Mouse (Mus musculus) fat pad, adult 2 months (tissue): ENCODE measurements around the gene Eno1.
"Not testable (repeated sequence)": the region's sequence is repeated elsewhere in the genome, so short reads cannot be mapped to it uniquely, and the experiment has no call there.

Experiments
- DNase-seq: peaks from one replicate; pipeline ENCODE4 v3.0.0-alpha.2; 2011; ENCODE audit warnings: low read depth, low spot score; ENCODE audit errors: extremely low read depth

The Eno1 gene

GRCm38 (mm10) chr4:150249731-150250270 is 13.3 kb downstream of the Eno1 start:
- no peak for DNase-seq

GRCm38 (mm10) chr4:150250549-150251422 is 14.3 kb downstream of the Eno1 start:
- DNase-seq = no peak

DNA sequence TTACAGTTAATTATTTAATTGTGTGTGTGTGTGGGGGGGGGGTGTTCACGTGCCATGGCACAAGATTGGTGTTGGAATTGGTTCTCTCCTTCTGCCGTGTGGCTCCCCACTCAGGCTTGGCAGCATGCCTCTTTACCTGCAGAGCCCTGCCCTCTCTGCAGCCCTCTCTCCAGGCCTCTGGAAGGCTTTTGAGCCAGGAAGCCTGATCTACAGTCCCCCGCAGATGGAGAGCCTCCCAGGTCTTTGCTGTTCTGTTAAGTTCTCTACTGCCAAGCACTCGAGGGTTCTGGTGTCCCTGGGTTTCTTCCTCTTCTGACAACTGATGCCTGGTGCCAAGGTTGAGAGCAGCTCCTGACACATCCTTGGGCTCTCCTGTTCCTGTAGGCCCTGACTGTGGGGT is 17.9 kb downstream of the Eno1 start:
- no peak for DNase-seq

DNA sequence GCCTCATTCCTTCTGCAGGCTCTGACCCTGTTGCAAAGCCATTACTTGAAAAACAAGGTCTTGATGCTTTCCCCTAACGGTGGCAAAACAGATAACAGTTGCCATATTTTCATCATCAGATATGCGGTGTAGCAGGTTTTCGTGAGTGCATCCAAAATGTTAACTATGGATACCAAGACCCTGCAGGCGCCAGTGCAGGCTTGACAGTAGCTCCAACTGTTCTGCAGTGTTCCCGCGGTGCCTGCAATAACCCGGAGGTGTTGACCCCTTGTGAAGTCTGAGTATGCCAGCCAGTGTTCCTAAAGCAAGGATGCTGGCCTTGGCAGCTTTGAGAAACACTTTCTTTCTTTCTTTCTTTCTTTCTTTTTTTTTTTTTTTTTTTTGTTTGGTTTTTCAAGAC is 18.7 kb downstream of the Eno1 start:
- no peak for DNase-seq

GRCm38 (mm10) chr4:150257252-150258204 is 21.0 kb downstream of the Eno1 start:
- DNase-seq = no peak

DNA sequence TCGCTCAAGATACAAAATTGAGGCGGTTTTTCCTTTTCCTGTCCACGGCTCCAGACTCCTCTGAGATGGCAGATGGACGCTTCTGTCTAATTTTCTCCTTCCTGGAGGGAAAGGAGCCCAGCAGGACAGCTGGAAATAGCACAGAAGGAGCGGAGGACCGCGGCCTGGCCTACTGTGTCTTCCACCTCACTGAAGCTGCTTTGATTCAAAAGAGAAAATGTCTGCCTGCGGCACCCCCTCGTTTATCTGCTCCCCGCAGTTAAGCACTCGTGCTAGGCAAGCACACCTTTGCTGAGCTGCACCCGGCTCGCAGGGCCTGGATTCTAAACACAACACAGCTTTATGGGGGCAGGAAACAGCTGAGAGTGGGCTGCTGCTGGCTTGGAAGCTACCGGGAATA is 21.9 kb downstream of the Eno1 start:
- no peak for DNase-seq

GRCm38 (mm10) chr4:150259577-150259976 is 23.1 kb downstream of the Eno1 start:
- no peak for DNase-seq

- DNase-seq = no peak
Measured at GRCm38 (mm10) chr4:150260111-150260510, 23.6 kb downstream of the Eno1 start.

DNA sequence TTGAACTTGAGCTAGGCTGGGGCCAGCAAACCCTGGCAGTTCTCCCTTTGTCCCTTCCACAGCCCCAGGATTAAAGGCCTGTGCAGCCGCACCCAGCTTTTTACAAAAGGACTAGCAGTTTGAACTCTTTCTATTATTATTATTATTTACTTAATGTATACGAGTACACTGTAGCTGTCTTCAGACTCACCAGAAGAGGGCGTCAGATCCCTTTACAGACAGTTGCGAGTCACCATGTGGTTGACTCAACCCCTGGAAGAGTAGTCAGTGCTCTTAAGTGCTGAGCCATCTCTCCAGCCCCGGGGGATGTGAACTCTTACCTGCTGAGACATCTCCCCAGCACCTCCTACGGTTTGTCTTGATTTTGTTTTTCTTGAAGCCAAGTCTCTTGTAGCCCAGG is 24.2 kb downstream of the Eno1 start:
- DNase-seq = peak; percentile 91

GRCm38 (mm10) chr4:150262301-150262700 is 25.8 kb downstream of the Eno1 start:
- DNase-seq = no peak

- DNase-seq = no peak
Measured at GRCm38 (mm10) chr4:150264903-150265302, 28.4 kb downstream of the Eno1 start.

GRCm38 (mm10) chr4:150265471-150265870 is 28.9 kb downstream of the Eno1 start:
- no peak for DNase-seq

GRCm38 (mm10) chr4:150266655-150267223 is 30.2 kb downstream of the Eno1 start:
- no peak for DNase-seq

DNA sequence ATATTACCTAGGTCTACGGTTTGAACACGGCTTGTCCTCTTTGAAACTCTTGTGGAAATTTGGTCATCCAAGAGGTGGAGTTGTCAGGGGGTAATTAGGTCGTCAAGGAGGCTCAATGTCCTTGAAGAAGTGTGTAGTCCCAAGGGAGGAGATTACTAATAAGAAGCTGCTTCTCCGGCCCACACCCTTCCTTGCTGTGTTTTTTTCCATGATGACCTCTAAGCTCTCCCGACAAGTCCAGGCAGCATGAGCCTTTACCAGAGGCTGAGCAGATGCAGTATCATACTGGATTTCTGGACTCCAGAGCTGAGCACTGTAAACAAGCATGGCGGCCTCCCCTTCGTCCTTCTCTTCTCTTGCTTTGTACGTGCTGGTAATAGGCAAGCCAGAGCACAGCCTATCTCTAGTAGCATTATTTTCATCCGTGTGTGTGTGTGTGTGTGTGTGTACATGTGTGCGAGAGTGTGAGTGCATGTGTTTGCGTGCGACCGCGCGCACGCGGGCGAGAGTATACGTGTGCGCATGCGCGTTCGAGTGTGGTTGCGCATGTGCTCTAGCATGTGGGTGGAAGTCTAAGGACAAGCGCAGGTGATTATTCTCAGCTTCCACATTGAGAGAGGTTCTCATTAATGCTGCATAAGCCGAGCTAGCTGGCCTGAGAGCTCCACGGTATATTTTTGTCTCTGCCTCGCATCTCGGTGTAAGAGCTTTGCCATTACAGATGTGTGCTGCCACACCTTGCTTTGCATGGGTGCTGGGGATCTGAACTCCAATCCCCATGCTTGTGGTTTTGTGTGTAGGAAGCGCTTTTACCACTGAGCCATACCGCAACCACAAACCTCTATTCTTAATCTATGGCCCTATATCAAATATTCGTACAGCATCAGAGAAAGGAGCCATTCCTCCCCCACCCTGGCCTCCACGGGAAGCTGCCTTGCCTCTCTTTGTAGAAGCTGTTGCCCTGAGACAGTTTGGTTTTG is 32.4 kb downstream of the Eno1 start:
- DNase-seq = no peak

DNA sequence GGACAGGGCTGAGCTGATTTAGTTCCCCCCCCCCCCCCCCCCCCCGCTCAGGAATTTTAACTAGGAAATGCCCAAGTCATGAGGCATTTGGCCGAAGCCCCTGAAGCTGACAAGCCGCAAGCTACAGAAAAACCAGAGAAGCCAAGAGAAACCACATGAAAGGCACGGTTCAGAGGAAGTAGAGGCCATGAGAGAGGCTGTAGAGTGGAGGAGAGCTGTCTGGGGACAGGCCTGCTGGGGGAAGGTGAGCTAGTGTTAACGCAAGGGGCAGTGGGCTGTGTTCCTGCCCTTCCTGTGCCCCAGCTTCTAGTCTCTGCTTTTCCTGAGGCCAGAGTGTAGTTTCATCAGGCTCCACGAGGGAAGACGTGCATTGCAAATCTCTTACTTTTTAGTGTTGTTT is 33.2 kb downstream of the Eno1 start:
- no peak for DNase-seq

GRCm38 (mm10) chr4:150270718-150271117 is 34.2 kb downstream of the Eno1 start:
- DNase-seq = not testable (repeated sequence)

GRCm38 (mm10) chr4:150272725-150273124 is 36.2 kb downstream of the Eno1 start:
- DNase-seq = no peak

DNA sequence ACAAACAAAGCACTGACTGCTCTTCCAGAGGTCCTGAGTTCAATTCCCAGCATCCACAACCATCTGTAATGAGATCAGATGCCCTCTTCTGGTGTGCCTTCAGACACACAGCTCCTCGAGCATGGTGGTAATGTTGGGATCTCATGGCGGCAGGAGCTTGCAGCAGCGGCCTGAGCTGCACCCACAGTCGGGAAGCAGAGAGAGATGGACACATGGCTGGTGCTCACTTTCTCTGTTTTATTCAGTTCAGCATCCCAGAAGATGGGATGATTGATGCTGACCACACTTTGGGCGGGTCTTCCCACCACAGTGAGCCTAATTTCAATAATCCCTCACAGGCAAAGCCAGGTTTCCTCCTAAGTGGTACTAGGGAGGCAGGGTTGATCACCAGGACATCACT is 39.0 kb downstream of the Eno1 start:
- no peak for DNase-seq

- DNase-seq = not testable (repeated sequence)
Measured at GRCm38 (mm10) chr4:150279336-150279735, 42.8 kb downstream of the Eno1 start.

GRCm38 (mm10) chr4:150280002-150280401 is 43.5 kb downstream of the Eno1 start:
- DNase-seq = no peak
